Mouse (Mus musculus): ENCODE data around the gene Nfatc2.

Nfatc2 gene

DNA sequence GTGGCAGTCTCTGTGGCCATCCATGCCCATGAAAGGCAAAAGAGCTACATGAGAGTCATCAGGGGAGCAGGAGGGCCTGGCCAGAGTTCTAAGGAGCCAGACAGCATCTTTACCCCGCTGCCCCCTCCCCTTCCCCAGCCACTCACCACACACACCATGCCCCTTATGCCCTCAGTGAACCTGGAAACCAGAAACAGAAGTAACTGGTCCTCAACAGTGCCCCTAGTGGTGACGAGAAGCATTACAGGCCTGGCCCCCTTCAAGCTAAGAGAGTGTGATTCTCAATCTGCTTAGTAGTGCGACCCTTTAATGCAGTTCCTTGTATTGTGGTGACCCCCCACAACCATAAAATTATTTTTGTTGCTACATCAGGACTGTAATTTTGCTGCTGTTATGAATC lies 150.5 kb downstream of the Nfatc2 start:
- DNase-seq (ENCODE audit: extremely low read depth, insufficient read length, low spot score): no peak

DNA sequence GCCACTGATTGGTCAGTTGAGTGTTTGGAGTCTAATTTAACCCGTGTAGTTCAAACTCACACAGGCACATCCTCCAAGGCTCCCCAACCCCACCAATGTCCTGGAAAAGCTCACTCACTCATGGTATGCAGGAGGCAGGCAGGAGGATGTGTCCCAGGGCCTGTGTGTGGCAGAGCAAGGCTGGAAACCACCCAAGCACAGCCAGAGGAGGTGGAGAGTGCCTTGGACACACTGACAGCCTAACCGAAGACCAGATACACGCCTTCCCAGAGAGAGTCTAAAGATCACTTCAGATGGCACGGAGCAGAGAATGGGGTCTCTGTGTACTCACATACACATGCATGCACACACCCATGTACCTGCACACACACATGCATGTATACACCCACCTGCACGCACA lies 153.4 kb downstream of the Nfatc2 start:
- DNase-seq (ENCODE audit: extremely low read depth, insufficient read length, low spot score): no peak

DNA sequence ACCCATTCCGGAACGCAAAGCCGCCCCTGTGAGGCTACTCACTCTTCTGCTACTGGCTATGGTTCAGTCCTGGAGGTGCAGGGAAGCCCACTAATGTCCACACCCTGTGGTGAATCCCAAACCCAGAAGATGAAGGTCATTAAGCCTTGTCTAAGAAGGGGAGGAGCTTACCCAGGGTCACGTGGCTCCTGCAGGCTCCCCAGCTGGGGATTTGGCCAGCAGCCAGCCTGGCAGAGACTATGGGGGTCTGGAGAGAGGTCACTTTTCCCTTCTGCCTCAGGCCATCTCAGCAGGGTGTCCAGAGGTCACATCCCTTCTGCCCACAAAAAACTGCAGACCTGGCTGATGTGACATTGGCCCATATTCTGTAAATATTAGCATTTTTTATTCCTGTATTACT lies 153.9 kb downstream of the Nfatc2 start:
- no peak for DNase-seq (ENCODE audit: extremely low read depth, insufficient read length, low spot score)

DNA sequence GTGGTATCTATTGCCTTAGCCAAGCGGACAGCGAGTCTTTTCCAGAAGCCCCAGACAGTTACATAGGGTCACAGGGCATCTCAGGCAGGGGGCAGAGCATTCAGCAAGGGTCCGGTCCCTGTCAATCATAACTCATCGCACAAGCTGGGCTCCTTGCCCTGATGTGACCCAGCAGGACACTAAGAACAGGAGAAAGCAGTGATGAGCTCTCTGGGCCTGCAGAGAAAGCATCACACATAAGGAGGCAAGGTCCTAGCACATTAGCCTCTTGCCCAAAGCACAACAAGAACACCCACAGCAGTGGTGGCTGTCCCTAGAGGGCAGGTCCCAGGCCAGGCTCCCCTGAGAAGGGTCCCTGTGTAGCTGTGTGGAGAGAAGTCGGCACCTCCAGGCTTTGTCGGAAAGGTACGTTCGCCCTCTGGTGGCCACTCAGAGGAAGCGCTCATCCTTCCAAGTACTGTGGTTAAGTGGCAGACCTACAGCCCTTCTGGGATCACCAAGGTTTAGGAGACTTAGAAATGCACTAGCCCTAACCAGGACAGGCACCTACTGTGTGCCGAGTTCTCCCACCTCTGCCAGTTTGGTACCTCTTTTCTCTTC lies 156.1 kb downstream of the Nfatc2 start:
- no peak for DNase-seq (ENCODE audit: extremely low read depth, insufficient read length, low spot score)

DNA sequence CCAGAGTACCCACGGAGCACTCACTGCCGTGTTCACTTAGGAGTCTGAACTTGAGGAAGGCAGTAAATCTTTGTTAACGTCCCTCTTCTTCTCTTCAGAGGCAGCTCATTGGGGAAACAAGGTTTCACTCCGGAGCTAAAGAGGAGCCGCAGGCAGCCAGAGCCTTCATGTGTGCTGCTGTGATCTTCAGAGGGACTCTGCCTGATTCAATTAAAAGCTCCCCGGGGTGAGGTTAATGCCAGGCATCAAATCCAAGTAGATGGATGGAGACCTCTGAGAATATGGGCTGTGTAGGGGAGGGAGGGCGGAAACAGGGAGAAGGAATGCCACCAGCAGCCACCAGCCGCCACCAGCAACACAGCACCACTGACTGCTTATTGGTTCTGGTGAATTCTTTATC lies 157.3 kb downstream of the Nfatc2 start:
- DNase-seq (ENCODE audit: extremely low read depth, insufficient read length, low spot score): no peak

DNA sequence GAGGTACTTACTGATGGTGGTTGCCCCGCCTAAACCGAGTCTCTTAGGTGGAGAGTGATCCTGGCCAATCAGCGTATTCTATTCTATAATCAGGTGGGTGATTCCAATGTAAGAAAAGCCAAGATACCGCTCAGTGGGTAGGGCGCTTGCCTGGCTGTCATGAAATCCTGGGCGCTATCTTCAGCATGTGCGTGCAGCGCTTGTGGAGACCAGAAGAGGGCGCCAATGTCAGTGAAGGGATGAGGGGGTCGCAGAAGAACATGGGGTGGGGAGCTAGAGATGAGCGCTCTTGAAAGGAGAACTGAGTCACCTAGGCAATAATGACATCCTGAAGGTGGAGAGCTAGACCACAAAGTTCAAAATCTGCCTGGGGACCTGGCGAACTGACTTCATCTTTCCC lies 160.0 kb downstream of the Nfatc2 start:
- DNase-seq (ENCODE audit: extremely low read depth, insufficient read length, low spot score): no peak

DNA sequence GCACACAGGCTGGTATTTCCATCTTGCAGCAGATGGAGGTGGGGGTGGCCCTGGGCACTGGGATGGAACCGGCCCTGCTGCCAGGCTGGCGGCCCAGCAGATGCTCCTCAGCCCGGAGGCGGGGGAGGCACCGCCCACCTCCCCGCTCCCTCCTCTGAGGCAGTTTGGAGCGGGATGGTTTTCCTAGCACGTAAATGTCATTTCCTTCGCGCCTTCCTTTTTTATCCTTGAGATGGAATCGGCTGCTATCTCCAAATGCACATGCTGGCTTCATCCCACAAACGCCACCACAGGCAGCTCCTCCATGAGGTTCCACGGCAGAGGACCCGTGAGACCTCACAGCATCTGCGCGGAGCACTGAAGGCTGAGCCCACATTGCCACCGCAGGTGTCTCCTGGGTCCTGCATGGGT lies 160.5 kb downstream of the Nfatc2 start:
- DNase-seq (ENCODE audit: extremely low read depth, insufficient read length, low spot score): no peak

DNA sequence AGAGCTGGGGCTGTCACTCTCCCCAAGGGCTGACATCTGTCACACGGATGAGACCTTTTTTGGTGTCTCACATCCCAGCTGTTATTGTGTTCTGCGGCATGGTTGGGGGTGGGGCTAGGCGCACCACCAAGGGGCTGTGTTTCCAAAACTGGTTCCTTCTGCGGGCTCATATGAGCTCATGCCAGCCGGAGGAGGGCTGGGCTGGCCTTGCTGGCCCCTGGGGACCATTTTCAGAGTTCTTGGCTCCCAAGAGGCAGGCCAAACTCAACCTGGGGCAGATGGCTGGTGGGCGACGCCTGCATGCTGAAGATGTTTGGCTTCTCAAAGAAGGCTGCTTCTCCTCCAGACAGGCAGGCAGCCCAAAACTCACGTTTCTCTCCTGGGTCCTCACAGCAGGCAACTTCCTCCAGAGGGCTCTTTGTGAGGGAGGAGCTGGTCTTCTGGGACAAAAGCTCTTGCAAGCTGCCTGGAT lies 162.4 kb downstream of the Nfatc2 start:
- DNase-seq (ENCODE audit: extremely low read depth, insufficient read length, low spot score): peak; percentile 75

DNA sequence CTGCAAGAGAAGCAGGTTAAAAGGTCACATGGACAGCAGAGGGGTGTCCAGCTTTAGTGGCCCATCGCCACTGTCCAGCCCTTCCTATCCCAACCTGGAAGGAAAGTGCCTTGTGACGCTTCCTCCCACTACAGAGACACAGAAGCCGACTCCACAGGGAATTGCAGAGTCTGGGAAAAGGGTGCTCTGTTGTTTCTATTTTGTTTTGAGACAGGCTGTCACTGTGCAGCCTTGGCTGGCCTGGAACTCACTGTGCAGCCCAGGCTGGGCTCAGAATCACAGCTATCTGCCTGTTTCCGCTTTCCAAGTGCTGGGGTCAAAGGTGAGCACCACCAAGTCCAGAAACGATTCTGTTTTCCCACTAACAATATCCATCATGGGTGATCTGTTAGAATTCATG lies 167.3 kb downstream of the Nfatc2 start:
- DNase-seq (ENCODE audit: extremely low read depth, insufficient read length, low spot score): no peak

DNA sequence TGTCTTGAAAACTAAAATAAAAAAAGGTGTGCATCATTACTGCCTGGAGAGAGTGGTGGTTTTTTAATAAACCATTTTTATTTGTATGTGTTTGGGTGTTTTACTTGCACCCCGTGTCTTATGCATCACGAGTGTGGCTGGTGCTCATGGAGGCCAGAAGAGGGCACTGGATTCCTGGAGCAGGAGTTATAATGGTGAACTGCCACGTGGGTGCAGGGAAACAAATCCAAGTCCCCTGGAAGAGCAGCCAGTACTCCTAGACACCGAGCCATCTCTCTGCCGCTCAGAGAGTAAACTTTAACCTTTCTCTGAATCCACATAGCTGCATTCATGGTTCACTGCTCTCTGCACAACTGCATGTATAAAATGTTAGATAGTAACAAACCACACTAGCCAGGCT lies 168.1 kb downstream of the Nfatc2 start:
- DNase-seq (ENCODE audit: extremely low read depth, insufficient read length, low spot score): no peak

DNA sequence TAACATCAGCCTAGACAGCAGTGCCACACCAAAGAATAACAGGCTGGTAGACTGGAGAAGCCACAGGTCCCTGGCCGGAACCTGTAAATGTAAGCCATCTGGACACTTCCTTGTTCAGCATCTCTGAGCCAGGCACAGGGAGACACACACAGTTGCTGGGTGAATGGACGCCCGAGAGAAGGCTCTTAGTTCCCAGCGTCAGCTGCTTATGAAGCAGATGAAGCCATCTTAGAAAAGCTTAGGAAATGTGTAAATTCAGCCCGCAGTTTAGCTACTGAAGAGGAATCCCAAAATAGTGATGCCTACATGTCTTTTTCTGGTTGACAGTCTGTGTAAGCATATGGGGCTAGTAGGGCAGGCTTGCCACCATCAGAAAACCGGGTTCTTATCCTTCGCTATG lies 169.1 kb downstream of the Nfatc2 start:
- no peak for DNase-seq (ENCODE audit: extremely low read depth, insufficient read length, low spot score)

DNA sequence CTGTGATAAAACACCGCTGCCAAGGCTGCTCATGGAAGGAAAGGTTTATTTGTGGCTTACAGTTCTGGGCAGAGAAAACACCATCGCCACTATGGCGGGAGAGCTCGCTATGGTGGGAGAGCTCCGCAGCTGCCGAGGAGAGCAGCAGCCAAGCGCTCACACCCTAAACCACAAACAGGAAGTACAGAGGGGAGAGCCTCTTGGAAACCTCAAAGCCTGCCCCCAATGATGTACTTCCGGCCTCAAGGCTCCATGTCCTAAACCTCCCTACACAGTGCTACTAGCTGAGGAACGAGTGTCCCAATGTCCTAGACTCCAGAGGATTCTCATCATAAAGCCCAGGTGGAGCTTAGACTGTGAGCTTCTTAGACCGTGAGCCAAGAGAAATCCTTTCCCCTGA lies 171.9 kb downstream of the Nfatc2 start:
- DNase-seq (ENCODE audit: extremely low read depth, insufficient read length, low spot score): no peak

DNA sequence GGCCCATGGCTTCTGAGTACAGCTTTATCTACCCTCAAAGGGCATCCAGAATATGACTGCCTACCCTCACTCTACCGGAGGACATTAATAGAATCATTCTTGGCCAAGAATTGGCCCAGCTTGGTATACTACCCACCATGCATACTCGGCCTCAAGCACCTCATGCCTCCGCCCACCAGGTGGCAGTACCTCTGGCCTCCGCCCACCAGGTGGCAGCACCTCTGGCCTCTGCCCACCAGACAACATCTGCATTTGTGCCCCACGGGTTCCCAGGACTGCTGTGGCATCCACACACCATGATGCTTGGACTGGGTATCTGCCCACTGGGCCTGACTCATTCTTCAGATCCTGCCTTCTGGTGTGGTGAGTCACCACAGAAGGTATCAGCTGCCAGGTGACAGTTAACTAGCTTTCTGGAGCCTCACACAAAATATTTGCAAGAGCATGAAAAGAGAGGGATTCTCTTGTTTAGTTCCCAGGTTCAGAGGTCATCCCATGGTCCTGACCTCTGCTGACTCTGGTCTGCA lies 173.0 kb downstream of the Nfatc2 start:
- peak; percentile 91 for DNase-seq (ENCODE audit: extremely low read depth, insufficient read length, low spot score)
